Mouse (Mus musculus): ENCODE data around the gene Arhgap17. TPM values are rescaled to one million over a fixed set of nuclear protein-coding genes. Genes with fewer than 3 reads are reported as not detected.

Gene Arhgap17
- polyA plus RNA-seq, 1 experiment, result 28.5 TPM

DNA sequence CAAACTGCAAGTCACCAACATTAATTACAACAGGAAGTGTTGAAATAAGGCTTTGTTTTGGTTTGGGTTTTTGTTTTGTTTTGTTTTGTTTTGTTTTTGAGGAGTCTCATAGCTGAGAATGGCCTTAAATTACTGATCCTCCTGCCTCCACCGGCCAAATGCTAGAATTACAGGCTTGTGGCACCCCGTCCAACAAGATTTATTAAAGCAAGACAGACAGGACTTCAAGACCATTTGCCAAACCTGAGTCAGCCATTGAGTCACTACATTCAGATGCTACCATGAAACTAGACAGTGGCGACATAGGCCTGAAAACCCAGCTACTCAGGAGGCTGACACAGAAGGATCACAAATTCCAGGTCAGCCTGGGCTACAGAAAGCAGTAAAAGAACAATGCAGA lies 1.8 kb upstream of the Arhgap17 start:
- TF ChIP-seq CTCF (IDR thresholded peaks at IDR 0.05; ENCODE audit: insufficient read depth, low read length) (no peak; the same call in 1 of the 2 replicates), POLR2A (IDR thresholded peaks at IDR 0.05; ENCODE audit: borderline replicate concordance, extremely low read depth, low read depth, low read length) (no peak)
- WGBS, result 48% methylated on average over 3 of the region's 3 CpGs

DNA sequence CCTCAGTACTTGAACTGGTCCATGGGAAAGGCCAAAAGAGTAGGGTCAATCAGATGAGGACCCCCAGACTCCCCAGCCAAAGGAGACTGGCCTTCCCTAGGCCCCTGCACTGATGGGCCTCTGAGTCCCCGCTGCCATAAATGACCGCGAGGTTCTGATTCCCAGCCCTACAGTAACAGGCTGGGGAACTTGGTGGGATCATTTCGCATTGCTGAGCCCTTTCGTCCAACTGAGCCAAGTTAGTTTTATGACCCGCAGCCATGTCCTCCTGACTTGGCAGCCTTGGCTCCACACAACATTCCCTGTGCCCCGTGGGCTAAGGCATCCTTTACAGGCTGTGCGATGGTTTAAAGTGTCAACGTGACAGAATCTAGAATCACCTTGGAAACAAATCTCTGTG lies 985 bp upstream of the Arhgap17 start:
- WGBS, result 58% methylated on average over 9 of the region's 9 CpGs
- TF ChIP-seq CTCF (IDR thresholded peaks at IDR 0.05; ENCODE audit: insufficient read depth, low read length) (no peak), POLR2A (IDR thresholded peaks at IDR 0.05; ENCODE audit: borderline replicate concordance, extremely low read depth, low read depth, low read length) (no peak)
- peak overlapping the region; percentile 72 for H3K4me3 ChIP-seq (replicated peaks; ENCODE audit: extremely low read depth, low read depth, low read length)
- peaks cover 20% of the 10 kb centered on the region for H3K4me1 ChIP-seq (ENCODE audit: control insufficient read depth, insufficient read depth, low read length)
- no peak for DNase-seq

More for the DNA sequence above, 1.8 kb upstream of the Arhgap17 start:
- Histone ChIP-seq H3K4me1 (ENCODE audit: control insufficient read depth, insufficient read depth, low read length) (peaks cover 17% of the 10 kb centered on the region), H3K4me3 (replicated peaks; ENCODE audit: extremely low read depth, low read depth, low read length) (no peak overlapping the region)
- DNase-seq, result no peak

- peak; percentile 64 for DNase-seq
- H3K4me1 ChIP-seq (ENCODE audit: control insufficient read depth, insufficient read depth, low read length), result peaks cover 27% of the 10 kb centered on the region
- no peak for TF ChIP-seq CTCF (IDR thresholded peaks at IDR 0.05; ENCODE audit: insufficient read depth, low read length)
- 0 out of 2 replicates have a peak, but pooled peaks have one; percentile 7 for TF ChIP-seq POLR2A (IDR thresholded peaks at IDR 0.05; ENCODE audit: borderline replicate concordance, extremely low read depth, low read depth, low read length)
- peak overlapping the region; percentile 87 for H3K4me3 ChIP-seq (replicated peaks; ENCODE audit: extremely low read depth, low read depth, low read length)
- WGBS, result 1% methylated on average over 51 of the region's 51 CpGs
Measured at GRCm38 (mm10) chr7:123368778-123369746, 653 bp downstream of the Arhgap17 start.

GRCm38 (mm10) chr7:123368187-123368586 lies 1.5 kb downstream of the Arhgap17 start:
- Histone ChIP-seq H3K4me3 (replicated peaks; ENCODE audit: extremely low read depth, low read depth, low read length) (no peak overlapping the region), H3K4me1 (ENCODE audit: control insufficient read depth, insufficient read depth, low read length) (peaks cover 27% of the 10 kb centered on the region)
- 51% methylated on average over 2 of the region's 2 CpGs for WGBS
- DNase-seq, result no peak
- TF ChIP-seq POLR2A (IDR thresholded peaks at IDR 0.05; ENCODE audit: borderline replicate concordance, extremely low read depth, low read depth, low read length) (no peak), CTCF (IDR thresholded peaks at IDR 0.05; ENCODE audit: insufficient read depth, low read length) (no peak)

DNA sequence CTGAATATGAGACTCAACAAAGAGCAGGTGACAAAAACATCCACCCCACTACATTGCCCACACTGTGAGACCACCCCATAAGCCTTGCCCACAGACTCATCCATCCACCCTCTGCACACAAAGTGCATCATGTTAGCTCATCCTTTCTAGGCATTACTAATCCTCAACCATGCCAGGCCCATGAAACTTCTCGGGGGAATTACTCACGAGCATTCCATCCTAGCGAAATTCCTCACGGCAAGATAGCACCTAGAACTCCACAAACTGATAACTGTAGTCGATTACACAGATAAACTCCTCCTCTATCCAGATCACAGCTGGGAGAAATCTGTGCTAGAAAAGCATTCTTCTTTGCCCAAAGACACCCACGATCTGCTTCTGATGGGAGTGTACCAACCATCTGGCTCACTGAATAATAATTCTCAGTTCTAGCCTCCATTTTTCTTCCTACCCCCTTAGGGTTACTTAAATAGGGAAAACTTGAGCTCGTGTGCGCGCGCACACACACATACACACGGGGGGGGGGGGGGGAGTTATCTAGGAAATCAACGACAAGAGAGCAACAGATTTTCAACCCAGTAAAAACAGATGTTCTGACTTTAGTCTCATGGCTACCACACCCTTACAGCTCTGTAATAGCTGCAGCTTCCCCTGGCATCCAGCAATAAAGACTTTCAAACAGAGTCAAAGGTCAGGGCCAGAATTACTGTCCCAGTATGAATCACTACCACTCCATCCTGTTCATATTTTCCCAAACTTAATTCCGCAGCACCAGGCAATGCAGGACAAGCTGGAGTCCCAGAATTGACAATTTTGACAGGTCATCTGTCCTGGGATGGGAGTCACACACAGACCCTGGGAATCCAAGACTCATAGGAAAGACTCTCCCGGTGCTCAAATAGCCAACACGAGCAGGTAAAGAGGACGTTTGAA lies 2.2 kb downstream of the Arhgap17 start:
- no peak overlapping the region for H3K4me3 ChIP-seq (replicated peaks; ENCODE audit: extremely low read depth, low read depth, low read length)

GRCm38 (mm10) chr7:123366806-123367205 lies 2.9 kb downstream of the Arhgap17 start:
- no peak overlapping the region for H3K4me3 ChIP-seq (replicated peaks; ENCODE audit: extremely low read depth, low read depth, low read length)
- peaks cover 27% of the 10 kb centered on the region for H3K4me1 ChIP-seq (ENCODE audit: control insufficient read depth, insufficient read depth, low read length)
- WGBS, result 64% methylated on average over 8 of the region's 8 CpGs
- DNase-seq, result no peak
- TF ChIP-seq CTCF (IDR thresholded peaks at IDR 0.05; ENCODE audit: insufficient read depth, low read length) (no peak), POLR2A (IDR thresholded peaks at IDR 0.05; ENCODE audit: borderline replicate concordance, extremely low read depth, low read depth, low read length) (no peak)

More for the DNA sequence above, 2.2 kb downstream of the Arhgap17 start:
- no peak for DNase-seq
- 58% methylated on average over 16 of the region's 16 CpGs for WGBS
- H3K4me1 ChIP-seq (ENCODE audit: control insufficient read depth, insufficient read depth, low read length), result peaks cover 27% of the 10 kb centered on the region
- TF ChIP-seq POLR2A (IDR thresholded peaks at IDR 0.05; ENCODE audit: borderline replicate concordance, extremely low read depth, low read depth, low read length), result no peak
- no peak for TF ChIP-seq CTCF (IDR thresholded peaks at IDR 0.05; ENCODE audit: insufficient read depth, low read length)

- H3K4me1 ChIP-seq (ENCODE audit: control insufficient read depth, insufficient read depth, low read length), result peaks cover 27% of the 10 kb centered on the region
- TF ChIP-seq POLR2A (IDR thresholded peaks at IDR 0.05; ENCODE audit: borderline replicate concordance, extremely low read depth, low read depth, low read length), result no peak
- no peak for TF ChIP-seq CTCF (IDR thresholded peaks at IDR 0.05; ENCODE audit: insufficient read depth, low read length)
- H3K4me3 ChIP-seq (replicated peaks; ENCODE audit: extremely low read depth, low read depth, low read length), result no peak overlapping the region
- 50% methylated on average over 7 of the region's 7 CpGs for WGBS
- DNase-seq, result peak; percentile 35
Measured at GRCm38 (mm10) chr7:123365876-123366741, 3.6 kb downstream of the Arhgap17 start.

DNA sequence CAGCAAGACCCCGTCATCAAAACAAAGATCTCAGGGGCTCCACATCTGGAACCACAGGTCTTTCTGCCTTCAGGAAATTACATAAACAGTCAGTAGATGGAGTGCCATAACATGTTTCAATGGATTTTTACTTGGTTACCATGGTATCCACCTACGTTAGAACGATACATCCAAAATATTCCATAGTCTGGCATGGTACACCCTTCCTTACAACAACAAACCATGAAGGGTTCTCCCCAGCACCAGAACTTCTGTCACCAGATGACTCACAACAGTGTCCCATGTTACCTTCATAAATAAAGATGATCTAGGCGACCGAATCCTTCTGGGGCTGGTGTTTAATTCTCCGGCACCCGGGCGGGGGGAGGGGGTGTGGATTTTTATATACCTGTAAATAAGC lies 5.7 kb downstream of the Arhgap17 start:
- TF ChIP-seq CTCF (IDR thresholded peaks at IDR 0.05; ENCODE audit: insufficient read depth, low read length) (no peak), POLR2A (IDR thresholded peaks at IDR 0.05; ENCODE audit: borderline replicate concordance, extremely low read depth, low read depth, low read length) (no peak)
- peaks cover 28% of the 10 kb centered on the region for H3K4me1 ChIP-seq (ENCODE audit: control insufficient read depth, insufficient read depth, low read length)
- no peak overlapping the region for H3K4me3 ChIP-seq (replicated peaks; ENCODE audit: extremely low read depth, low read depth, low read length)
- no peak for DNase-seq
- 90% methylated on average over 8 of the region's 8 CpGs for WGBS

Data from lung, adult 2 months (tissue).